Mouse (Mus musculus): ENCODE measurements around the gene Glipr1.

The Glipr1 gene

DNA sequence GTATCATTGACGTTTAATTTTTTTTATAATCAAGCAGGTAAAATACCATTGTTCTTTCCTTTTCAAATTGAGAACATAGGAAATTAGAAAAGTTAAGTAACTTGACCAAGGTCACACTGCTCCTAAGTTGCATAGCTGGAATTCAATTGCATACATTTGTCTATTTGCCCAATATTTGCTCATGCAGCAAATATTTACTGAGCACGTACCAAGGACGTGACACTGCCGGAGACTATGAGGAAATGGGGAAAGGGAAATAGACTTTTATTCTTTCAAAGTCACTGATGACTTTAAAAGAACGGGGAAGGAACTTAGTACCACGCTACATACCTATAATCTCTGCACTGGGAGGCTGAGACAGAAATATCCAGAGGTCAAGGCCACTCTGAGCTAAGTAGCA is 42.0 kb downstream of the Glipr1 start:
- DNase-seq (ENCODE audit: inconsistent ontology term) = no peak

DNA sequence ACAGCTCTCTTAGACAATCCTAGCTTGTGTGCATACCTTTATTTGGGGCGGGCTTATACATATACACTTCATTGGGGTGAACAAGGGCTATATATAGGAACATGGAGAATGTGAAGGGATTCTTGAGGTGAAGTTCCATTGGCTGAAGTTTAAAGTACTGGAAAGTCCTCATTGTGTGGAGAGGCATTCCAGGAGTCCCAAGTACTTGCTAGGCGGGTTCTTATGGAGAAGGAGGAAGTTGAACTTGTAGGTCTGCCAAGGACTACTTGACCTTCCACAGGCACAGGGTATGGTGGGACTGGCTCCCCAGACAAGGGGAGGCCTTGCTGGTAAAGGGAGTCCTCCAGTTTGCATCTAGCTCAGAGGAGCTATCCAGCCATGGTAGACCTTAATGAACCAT is 43.1 kb downstream of the Glipr1 start:
- no peak for DNase-seq (ENCODE audit: inconsistent ontology term)

DNA sequence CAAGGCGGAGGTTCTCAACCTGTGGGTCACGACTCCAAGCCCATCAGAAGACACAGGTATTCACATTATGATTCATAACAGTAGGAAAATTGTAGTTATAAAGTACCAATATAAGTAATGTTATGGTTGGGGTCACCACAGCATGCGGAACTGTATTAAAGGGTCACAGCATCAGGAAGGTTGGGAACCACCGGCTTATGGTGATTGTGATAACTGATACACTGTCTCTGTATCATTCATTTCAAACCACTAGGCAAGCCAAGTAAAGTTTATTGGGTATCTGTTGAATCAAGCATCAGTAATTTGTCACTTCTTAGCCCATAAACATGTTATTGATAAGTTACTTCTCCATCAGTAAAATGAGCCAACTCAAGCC is 44.4 kb downstream of the Glipr1 start:
- DNase-seq (ENCODE audit: inconsistent ontology term) = no peak

DNA sequence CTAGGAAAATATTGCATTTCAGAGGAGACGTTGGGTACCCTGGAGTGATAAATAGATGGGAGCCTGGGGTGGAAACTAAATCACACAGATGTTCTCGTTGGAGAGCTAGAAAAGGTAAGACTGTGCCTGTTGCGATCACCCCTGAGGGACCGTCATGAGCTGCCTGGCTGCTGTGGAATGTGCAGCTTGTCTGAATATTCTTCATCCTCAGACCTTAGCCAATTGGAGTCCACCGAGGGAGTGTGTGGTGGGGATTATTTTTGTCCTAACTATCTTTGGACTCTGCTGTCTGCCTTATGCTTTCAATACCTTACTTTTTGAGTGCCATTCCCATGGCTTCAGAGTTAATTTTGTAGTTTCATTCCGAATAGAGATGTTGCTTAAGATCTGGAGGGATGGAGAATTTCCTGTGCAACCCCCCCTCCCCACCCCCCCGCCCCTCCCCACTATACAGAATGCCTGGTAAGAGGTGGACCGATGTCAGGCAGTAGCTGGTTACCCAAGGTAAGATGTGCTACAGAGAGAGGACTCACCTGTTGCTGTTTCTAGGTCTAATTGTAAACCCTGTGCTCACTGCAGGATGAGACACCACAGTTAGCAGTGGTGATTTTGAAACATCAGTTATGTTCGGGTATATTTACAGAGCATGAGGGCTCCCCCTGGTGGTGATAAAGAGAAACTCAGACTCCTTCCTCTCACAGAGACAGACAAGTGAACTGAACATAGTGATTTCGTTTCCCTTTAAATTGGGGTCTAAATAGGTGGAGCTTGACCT is 45.0 kb downstream of the Glipr1 start:
- peak; percentile 58 for DNase-seq (ENCODE audit: inconsistent ontology term)

DNA sequence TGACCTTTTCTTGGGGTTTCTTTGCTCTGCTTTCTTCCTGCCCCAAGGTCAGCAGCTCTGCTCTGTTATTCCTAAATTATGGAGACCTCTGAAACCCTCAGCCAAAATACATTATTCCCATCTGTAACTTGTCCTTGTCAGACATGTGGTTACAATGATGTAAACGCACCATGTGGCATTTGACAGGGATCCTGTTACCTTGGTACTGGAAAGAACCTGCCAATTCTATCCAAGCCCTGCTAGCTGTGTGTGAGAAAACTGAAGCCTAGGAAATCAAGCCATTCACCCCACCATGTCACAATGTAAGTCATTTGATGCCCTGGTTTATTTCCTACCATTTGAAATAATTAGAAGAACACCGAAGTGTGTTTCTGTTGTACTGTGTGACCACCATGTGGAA is 46.6 kb downstream of the Glipr1 start:
- DNase-seq (ENCODE audit: inconsistent ontology term) = no peak

DNA sequence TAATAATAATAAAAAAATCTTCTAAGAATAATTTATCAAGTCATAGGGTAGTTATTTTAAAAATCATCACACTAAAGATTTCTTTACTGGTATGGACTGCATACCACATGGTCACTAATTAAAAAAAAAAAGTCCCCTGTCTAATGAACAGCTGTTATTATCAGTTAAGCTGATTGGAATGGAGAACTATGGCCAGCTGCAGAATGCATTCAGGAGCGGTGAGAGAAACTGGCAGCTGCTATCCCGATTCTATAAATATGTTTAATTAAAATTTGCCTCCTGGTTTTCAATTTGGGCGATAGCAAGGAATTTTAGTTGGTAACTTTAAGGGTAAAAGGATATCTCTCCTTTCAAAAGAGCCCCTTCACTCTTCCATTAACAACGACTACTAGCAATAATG is 53.4 kb downstream of the Glipr1 start:
- no peak for DNase-seq (ENCODE audit: inconsistent ontology term)

DNA sequence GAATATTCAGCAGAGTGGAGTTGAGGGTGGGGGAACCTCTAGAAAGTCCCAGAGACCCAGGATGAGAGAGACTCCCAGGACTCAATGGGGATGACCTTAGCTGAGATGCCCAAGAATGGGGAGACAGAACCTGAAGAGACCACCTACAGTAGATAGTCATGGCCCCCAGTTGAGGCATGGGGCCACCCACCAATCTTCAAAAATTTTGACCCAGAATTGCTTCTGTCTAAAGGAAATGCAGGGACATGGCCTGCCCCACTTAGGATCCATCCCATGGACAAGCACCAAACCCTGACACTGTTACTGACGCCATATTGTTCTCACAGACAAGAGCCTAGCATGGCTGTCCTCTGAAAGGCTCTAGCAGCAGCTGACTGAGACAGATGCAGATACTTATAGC is 54.4 kb downstream of the Glipr1 start:
- no peak for DNase-seq (ENCODE audit: inconsistent ontology term)

DNA sequence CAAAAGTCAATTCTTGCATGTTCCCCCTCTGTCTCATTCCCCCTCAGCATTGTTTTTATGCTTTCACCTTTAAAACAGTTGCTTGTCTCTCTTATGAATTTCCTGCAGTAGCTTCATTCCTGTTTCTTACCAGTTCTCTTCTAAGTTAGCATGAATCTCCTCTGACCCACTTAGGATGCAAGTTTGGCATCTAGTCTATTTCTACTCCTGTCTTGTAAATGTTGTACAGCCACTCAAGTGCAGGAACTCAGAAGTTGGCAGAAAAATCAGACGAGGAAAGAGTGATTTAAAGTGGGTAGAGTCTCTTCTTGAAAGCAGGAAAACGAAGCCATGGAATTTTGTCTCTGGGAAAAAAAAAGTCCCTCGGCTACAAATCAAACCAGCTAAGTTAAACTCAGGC is 56.9 kb downstream of the Glipr1 start:
- no peak for DNase-seq (ENCODE audit: inconsistent ontology term)

DNA sequence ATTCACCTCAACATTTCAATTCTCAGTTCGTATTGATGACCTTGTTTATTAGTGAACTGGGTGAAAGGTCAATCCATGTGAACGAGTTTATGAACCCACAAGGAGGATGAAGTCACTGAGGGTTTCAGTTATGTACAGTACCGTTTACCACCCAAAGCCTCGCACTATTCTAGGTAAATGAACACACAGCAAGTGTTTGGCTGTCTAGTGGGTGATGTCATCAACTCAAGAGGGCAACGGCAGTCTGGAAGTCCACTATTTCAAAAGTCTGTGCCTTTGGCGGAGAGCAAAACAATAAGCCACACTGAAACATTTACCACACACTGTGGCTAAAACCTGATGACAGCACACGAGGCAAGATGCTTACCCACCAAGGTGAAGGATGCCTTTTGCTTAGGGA is 59.4 kb downstream of the Glipr1 start:
- DNase-seq (ENCODE audit: inconsistent ontology term) = no peak

DNA sequence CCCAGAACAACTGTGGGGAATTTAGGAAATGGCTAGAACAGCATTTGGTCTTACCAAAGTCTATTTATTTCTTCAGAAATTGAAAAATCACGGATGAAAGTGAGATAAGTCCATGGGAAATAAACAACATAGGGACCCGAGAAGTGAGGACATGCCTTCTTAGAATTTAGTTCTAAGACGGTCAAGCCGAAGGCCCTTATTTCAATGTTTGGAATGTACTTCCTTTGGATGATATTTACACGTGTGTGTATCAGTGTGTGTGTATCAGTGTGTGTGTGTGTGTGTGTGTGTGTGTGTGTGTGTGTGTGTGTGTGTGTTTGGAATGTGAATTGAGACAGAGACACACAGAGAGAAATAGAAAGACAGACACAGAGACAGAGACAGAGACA is 65.3 kb downstream of the Glipr1 start:
- DNase-seq (ENCODE audit: inconsistent ontology term) = no peak

DNA sequence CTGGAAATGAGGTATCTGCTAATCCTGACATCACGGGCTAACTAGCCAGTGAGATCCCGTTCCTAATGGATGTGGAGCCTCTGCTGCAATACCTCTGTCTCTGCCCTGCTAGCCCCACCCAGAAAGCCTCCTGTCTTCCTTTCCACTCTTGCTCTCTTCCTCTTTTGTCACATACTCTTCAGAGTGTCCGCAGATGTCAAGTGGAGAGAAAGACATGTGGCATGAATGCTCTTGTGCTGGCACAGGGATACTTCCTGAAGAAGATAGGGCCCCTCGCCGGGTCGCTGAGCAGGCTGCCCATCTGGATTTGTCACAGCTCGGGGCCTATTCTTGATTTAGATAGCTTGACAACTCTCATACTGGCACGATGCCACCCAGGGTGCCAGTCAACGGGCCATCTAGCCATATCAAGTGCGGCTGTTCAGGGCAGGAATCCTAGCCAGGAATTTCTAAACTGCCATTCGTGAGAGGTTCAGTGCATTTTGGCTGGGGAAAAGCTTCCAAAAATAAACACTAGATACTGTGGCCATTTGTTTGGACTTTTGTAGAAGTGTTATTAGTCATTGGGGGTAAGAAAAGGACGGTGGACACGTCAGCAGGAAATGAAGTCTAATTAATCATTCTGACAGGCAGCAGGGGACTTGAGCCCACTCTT is 65.8 kb downstream of the Glipr1 start:
- peak; percentile 96 for DNase-seq (ENCODE audit: inconsistent ontology term)

DNA sequence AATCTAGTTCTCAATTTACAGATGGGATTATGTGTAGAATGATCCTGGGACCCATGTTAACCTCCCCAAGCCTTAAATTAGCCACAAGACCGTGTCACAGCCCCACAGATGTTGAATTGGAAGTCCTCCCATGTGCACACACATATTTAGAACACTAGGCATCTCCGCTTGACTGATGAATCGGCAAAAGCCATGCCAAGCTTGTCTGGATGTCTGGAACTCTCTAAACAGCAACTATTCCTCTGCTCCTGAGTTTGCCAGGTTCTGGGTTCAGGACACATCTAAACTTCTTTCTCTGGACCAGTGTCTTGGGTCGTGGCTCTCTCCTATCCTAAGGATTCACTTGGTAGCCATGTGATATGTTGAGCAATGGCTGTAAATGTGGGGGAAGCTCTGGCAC is 66.4 kb downstream of the Glipr1 start:
- DNase-seq (ENCODE audit: inconsistent ontology term) = peak; percentile 14
